Mouse (Mus musculus) brain, embryonic 14.5 days (tissue): ENCODE results near the gene Timp3.

Source experiments
- CTCF ChIP-seq: fragments of 200-500 bp; IDR thresholded peaks from 2 replicates; pipeline ENCODE4 v1.5.1; 2012; ENCODE audit warnings: inconsistent platforms, mild to moderate bottlenecking, moderate library complexity, borderline replicate concordance; ENCODE audit not compliant: insufficient read depth, insufficient read length; ENCODE audit errors: extremely low read depth
- POLR2A ChIP-seq: fragments of 200-500 bp; IDR thresholded peaks from 2 replicates; pipeline ENCODE4 v1.6.1; 2012; ENCODE audit warnings: mild to moderate bottlenecking, inconsistent platforms, borderline replicate concordance; ENCODE audit not compliant: poor library complexity, insufficient read depth, insufficient read length, severe bottlenecking; ENCODE audit errors: extremely low read depth

DNA sequence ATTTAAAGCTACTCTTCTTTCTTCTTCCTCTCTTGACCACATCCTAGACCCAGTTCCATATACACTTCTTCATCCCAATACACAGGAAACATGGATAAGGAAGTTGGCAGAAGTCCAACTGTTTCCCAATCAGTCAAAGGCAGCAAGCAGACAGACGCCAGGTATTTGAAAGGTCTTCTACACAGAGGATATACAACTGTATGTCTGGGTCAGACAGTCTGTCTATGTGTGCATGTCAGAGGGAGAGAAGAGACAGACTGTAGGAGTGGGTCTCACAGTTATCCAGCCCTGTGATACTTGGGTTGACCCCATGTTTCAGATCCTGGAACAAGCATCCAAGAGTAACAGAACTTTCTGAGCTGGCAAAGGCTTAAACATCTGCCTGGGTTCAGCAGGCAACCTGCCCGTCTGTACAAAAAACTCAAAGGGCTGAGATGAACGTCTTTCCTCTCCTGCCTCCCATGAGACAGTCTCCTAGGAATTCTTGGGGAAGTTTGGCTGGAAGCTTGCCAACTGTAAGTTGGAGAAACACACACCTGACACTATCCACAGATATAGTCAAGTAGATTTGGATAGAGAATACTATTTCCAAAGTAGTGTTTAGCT is 46.2 kb downstream of the Timp3 start:
- TF ChIP-seq CTCF (no peak), POLR2A (no peak)
